Mouse (Mus musculus): ENCODE measurements around the gene Ntn3. TPM values are rescaled to one million over a fixed set of nuclear protein-coding genes. Genes with fewer than 3 reads are reported as not detected.

The Ntn3 gene
- total RNA-seq, 2 experiments from 2014 or later: 4.7 to 4.9 TPM

DNA sequence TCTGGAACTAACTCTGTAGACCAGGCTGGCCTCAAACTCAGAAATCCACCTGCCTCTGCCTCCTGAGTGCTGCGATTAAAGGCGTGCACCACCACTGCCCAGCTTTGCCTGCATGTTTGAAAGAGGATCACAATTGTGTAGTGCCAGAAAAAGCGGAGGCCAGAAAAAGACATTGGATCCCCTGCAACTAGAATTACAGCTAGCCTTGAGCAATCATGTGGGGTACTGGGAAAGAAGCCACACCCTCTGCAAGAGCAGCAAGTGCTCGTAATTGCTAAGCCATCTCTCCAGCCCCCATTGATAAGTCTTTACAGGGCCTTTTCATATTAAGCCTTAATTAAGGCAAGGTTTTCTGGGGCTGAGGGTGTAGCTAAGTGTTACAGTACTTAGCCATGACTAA is 17.9 kb downstream of the Ntn3 start:
- DNase-seq (ENCODE audit: low spot score in 2 of 2): no peak

DNA sequence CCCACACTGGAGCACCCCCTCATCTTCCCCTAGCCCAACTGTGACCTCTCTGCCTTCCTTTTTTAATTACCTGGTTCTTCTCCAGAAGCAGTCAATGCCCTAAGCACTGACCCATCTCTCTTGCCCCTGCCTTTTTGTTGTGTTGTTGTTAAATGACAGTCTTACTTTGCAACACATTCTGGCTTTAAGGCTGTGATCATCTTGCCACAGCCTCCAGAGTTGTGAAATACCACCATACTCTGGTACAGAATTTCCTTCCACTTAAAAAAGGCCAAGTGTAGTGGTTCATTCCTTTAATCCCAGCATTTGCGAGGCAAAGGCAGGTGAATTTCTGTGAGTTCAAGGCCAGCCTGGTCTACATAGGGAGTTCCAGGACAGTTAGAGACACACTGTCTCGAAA is 18.4 kb downstream of the Ntn3 start:
- DNase-seq (ENCODE audit: low spot score in 2 of 2): no peak

DNA sequence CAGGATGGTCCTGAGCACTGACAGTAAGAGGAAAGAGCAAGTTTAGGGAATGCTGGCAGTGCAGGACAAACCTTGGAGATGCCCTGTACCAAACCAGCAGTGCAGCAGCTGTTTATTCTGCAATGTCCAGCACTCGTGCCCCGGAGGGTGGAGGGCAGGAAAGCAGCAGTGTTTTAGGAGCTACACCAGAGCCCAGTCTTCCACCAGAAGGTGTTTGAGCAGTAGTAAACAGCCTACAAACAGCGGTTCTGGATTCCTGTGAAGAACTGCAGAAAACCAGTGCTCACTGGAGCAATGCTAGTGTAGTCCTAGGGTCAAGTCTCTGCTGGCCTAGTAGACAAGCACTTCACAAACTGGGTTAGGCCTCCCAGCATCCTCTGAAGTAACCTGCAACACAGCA is 35.1 kb downstream of the Ntn3 start:
- DNase-seq (ENCODE audit: low spot score in 2 of 2): no peak

DNA sequence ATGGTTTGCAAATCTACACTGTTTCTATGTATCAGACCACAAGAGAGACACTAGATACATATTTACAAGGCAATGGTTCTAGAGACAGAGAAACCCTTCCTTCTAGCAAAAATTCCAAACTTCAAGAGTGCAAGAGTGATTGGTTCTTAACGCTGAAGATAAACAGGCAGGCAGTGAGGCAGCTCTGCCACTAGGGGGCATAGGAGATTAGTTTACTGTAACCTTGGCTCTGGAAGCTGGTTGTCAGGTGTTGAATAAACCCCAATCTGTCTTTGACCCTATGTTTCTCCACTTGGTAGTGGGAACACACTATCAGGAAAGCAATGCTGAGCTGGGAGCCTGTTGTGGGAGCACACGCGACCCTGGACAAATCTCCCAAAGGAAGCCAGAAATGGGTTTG is 35.9 kb downstream of the Ntn3 start:
- DNase-seq (ENCODE audit: low spot score in 2 of 2): peak in 1 of 2 experiments; percentile 64

DNA sequence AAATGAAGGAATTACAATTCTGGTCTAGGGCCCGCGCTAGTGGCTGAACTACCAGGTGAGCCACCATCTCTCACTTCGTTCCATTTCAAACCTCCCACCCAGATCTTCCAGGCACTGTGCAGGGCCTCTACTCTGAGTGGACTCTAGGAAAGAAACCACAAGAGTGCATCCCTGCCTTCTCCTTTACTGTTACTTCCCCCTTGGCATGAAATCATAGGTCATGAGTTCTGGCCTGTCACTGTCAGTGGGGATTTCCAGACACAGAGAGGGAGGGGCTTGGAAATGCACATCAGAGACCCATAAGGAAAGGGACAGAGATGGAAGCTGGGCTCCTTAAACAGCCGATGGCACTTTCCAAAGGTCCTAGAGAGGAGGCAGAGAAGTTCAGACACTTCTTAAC is 37.6 kb downstream of the Ntn3 start:
- DNase-seq (ENCODE audit: low spot score in 2 of 2): no peak

DNA sequence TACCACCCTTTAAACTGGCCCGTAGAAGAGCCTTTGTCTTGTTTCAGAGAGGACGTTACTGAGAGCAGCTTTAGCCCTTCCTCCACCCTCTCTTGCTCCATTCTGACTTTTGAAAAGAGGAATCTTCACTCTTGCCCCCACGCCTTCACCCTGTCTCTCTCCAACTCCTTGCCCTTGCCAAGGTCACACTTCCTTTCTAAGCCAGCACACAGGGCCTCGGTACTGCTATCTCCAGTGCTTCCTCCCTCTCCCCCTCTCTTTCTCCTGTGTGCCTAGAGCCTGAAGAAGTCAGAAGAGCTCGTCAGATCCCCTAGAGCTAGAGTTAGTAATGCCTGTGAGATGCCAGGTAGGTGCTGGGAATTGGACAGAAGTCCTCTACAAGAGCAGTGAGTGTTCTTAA is 38.6 kb downstream of the Ntn3 start:
- no peak for DNase-seq (ENCODE audit: low spot score in 2 of 2)

DNA sequence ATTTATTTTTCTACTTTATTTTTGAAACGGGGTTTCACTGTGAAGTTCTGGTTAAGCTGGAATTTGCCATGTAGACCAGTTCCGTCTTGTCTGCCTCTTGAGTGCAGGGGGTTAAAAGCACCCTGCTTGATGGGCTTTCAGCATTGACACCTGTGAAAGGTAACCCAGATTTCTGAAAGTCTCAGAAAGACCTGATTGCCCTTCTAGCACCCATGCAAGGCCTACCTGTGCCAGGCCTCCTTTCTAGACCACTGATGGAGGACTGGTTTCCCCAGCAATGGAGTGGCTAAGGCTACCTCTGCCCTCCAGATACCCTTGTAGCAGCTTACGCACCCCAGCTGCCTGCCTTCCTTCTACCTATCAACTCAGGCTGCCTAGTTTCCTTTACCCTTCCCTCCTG is 39.2 kb downstream of the Ntn3 start:
- no peak for DNase-seq (ENCODE audit: low spot score in 2 of 2)

DNA sequence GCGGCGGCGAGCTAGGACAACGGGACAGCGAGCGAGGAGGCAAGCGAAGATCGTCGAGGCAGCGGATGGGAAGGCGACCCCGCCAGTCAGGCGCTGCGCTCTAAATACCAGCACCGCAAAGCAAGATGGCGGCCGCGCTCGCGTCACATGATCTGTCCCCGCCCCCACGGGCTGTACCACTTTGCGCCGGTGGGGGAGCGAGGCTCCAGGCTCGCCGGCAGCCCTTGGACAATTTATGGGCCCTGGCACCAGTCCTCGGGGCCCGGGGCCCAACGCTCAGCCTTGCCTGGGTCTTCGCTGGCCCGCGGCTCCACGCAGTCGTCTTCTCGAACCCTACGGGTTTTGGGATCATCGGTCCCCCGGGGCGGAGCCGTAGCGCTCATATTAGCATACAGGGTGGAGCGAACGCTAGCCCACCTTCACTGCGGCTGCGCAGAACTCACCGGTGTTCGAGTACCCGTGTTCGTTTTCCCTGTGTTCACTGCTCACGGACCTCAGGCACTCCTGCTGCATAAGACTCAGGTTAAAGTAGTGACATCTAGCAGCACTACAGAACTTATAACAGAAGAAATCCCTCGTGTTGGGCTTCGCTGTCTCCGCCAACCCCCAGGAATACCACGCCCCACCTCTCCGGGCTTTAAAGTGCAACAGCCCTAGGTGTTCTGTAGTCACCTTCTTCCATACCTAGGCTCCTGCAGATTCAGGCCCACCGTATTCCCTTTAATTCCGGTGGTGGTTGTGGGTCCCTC is 39.8 kb downstream of the Ntn3 start, which contains the start of gene Atp6v0c:
Gene Atp6v0c, minus strand, starts transcription at position 386 of the 749 bp plus-strand sequence.
- DNase-seq (ENCODE audit: low spot score in 2 of 2): peak; percentile 85 to 95

DNA sequence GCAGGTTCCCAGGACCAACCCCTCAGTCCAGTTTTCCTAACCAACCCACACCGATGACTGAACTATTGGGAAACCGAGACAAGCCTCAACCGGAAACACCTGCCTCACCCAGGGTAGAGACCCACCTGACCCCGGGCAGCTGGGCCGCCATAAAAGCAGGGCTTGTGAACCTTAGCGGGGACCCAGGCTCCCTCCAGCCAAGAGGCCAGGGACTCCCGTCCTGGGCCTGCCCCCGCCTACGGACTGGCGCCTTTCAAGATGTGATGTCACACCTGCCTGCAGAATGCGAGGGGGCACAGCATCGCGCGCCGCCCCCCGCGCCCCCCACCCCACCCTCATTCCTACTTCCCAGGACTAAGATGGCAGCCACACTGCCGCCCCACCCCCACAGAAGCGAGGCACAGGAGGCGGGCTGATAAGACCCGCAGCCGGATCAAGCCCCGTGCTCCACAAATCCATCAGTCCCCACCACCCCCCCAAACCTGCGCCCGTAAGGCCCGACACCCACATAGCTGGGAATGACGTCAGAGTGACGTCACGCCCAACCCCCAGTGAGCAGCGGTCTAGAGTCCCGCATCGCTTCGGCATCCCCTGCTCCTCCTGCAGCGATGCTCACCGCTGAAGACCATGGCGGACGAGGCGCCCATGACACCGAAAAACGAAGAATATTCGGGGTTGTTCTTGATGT is 40.6 kb downstream of the Ntn3 start:
- DNase-seq (ENCODE audit: low spot score in 2 of 2): peak; percentile 40 to 61

DNA sequence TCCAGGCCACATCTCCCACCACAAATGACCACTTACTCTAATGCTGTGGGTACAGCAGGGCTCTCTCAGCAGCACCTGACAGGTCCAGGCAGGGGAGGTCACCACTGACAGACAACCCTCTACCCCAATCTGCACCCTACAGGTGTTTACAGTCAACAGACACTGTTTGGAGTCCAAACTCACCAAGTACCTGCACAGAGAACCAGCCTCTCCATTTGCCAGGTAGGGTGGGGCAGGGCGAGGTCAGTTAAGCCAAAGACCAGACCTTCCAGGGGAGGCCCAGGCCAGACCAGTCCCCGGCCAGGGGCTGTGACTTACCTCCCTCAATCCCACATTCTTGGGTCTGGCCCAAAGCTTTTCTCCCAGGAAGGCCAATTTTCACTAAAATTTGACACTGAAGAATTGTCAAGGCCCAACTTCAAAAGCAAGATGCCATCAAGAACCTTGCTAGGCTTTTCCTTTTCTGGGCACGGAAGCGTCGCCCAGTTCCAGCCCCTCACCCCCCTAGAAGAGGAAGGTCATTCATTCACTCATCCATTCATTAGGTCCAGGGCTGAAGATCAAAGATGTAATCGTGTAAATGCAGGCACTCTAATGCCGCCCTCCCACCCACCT is 41.3 kb downstream of the Ntn3 start:
- DNase-seq (ENCODE audit: low spot score in 2 of 2): no peak

DNA sequence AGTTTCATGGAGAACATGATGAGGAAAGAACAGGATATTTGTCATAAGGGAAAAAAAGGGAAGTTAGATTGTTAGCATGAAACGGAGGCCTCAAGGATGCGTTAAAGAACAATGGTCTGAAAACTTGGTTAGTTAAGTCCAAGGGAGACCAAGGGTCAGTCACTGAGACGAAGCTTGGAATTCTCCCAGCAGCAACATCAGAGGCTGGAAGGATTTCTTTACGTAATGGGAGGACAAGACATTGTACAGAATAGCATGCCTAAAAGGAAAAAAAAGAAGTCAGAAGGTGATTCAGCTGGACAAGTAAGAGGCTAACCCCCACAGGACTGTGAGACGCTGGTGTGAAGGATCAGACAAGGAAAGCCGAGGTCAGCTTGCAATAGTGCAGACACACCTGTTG is 42.2 kb downstream of the Ntn3 start:
- DNase-seq (ENCODE audit: low spot score in 2 of 2): no peak

DNA sequence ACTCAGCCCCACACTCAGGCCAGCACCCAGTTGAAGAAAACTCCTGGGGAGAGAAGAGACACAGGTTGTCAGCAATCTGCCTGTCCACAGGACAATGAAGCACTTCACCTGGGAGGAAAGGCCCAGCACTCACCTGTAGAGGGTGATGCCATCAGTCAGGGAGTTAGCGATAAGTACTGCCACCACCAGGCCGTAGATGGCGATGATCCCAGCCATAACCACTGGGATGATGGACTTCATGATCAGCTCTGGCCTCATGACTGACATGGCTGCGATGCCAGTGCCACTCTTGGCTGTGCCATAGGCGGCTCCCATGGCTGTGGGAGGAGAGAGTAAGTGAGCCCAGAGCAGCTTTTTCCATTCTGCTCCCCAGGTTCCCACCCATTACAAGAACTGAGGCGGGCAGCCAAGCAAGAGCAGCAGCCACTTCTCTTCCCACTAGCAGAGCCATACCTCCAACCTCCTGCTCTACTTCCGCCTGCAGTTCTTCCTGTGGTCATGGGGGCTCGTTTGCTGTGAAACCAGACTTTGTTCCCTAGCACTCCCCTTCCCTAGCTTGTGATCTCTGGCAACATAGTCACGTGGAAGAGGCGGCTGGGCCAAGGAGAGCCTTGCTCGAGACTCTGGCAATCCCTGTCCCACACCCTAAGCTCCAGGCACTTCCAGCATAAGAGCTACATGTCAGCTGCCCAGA is 44.6 kb downstream of the Ntn3 start:
- DNase-seq (ENCODE audit: low spot score in 2 of 2): no peak

DNA sequence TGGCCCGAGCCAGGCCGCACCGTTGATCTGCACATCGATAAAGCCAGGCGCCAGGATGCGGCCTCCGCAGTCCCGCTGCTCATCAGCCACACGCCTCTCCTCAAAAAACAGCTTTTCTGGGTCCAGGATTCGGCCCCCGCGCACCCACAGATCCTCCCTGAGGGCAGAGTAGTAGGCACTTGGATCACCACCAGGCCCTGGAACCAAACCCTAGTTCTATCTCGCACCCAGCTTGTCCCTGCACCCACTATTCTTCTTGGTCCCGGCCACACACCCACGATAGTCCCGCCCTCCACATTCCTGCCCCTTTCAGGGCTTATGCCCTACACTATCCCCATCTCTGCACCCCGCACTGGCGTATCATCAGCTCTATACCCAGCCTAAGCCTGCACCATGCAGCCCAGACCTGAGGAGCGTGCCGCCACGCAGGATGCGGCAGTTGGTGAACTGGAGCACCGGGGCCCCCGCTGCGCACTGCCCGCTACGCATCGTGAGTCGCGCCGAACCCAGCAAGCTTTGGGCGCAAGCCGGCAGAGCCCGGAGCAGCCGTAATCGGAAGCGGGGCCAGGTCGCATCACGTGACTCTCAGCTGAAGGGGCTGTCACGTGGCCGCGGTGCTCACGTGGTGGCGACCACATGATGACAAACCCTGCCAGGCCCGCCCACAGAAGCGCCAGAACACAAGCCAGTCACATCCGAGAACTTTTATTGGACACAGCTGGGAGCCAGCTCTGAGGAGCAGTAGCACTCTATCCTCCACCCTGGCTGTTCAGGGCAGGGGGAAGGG is 46.0 kb downstream of the Ntn3 start, which contains the start of gene Amdhd2:
Gene Amdhd2, minus strand, starts transcription at position 591 of the 787 bp plus-strand sequence.
- DNase-seq (ENCODE audit: low spot score in 2 of 2): peak; percentile 97 to 98

DNA sequence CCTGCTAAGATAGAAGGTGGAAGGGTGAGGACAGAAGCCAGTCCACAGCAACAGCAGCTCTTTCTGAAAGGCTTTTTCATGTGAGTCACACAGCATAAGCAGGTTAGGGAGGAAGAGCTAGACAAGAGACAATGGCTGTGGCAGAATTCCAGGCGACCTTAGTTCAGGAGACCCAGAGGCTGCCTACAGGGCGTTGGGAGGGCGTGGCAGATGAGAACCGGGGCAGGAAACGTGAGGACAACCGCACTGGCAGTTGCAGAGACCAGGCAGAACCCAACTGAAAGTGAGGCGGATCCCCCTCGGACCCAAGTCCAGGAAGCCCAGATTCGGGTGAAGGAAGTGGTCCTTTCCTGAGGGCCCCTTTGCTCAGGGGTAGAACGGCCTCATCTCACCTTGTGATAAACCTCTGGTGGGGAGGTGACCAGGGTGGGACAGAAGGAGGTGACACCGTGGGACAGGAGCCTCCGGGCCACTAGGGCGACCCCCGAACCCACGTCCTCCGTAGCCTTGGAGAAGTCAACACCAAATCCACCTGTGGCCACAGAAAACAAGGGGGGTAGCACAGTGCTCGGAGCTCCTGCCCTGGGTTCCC is 46.7 kb downstream of the Ntn3 start:
- DNase-seq (ENCODE audit: low spot score in 2 of 2): no peak

DNA sequence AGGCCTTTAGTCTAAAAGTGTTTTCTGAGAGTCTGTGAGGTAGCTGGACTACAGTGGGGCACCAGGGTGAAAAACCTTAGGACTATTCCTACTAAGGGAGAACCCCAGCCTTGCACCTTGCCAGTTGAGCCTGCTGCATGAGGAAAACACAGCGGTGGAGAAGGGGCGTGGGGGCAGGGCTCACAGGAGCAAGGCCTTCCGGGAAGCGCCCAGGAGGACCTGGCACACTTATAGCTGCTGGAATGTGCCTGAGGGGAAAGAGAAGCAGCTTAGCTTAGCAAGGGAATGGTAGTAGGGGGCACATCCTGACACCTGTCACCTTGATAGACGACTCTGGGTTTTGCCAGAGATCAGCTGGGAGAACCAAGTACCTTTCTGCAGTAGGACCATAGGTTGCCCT is 47.9 kb downstream of the Ntn3 start:
- DNase-seq (ENCODE audit: low spot score in 2 of 2): no peak

DNA sequence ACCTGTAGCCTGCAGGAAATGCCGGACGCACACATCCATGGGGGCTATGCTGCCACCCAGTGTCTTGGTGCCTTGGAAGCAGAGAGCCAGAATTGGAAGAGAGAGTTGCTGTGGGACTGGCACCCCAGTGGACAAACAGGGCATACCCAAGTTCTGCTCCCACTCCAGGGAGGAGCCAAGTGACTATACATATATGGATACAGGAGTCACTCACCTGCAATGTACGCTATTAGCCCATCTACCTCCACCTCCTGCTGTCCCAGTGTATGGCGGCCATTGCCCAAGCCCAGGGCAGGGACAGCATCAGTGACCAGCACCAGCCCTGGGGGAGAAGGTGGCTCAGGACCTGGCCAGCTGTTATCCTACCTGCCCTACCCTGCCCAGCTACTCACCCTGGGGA is 51.8 kb downstream of the Ntn3 start:
- DNase-seq (ENCODE audit: low spot score in 2 of 2): no peak

DNA sequence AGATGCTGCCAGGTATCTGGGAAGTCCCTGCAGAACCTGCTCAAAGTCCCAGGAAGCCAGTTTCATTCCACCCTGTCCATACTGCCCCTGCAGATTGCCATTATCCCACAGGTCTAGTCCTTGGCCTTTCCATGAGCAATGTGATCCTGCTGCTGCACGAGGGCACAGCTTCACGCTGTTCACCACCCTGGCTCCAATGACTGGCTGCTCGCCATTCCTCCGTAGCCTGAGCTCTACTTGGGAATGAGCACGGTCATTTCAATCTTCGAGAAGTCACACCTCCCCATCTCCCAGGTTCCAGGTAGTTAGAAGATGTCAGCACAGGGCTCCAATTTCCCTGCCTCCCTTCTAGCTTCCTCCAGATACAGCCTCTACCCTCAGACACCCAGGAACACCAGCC is 52.2 kb downstream of the Ntn3 start:
- DNase-seq (ENCODE audit: low spot score in 2 of 2): no peak

DNA sequence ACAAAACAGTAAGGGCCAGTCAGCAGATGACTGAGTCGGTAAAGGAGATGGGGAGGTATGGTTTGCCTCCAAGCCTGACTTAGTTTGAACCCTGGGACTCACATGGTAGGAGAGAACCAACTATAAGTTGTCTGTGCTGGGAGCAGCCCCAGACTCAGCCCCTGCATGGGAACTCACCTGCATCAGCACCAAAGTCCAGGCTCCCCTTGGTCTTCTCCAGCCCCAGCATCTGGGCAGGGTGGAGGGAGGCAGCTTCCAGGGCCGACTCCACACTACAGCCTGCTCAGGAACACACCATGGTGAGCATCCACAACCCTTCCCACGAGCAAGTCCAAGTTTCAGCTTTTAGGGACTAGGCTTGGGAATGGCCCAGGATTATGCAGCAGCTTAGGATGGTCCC is 52.9 kb downstream of the Ntn3 start:
- no peak for DNase-seq (ENCODE audit: low spot score in 2 of 2)

DNA sequence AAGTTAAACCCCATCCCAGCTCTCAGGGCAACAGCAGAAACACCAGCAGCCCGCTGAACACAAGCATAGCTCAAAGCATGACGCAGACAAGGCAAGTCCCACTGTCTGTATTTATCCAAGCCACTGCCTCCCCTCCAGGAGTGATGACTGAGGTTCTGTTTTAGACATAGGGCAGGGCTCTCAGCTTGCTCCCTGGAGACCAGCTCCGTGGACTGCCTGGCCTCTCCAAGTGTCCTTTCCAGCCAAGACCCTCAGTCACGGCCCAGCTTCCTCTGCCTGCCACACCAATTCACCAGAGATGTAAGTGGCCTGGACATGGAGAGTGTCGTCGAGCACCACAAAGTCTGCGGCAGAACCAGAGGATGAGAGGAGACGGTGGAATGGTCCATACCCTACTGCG is 53.6 kb downstream of the Ntn3 start:
- no peak for DNase-seq (ENCODE audit: low spot score in 2 of 2)

DNA sequence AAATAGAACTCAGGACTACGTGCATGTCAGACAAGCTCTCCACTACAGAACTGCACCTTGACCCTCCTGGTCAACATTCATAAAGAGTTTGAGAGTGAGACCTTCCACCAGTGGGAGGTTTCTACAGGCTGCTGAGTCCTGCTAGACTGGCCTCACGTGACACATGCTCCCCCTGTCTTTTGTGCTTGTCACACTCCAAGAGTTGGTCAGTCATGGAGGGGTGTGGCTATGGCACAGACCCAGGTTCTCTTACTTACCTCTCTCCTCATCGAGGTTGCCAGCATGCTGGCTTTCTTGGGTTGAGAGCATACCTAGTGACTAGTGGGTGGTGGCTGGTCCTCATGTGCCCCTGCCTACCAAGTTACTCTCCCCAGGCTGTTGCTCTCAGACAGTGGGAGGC is 54.9 kb downstream of the Ntn3 start:
- DNase-seq (ENCODE audit: low spot score in 2 of 2): no peak

Measured in gastrocnemius, postnatal 4 days (tissue).